Mouse (Mus musculus) MEL (cell line): ENCODE data around the gene Rab4b.
A peak's percentile ranks its signal among the peaks of the same experiment; 100 is the strongest.

Experiments
- CTCF ChIP-seq, 3 experiments: IDR thresholded peaks in 2 of 3; conservative IDR thresholded peaks in 1 of 3; 2 replicates each; pipeline ENCODE4 v1.5.1; 2011 to 2012; ENCODE audit warnings: low read length in 3 of 3, low read depth in 2 of 3, mild to moderate bottlenecking in 2 of 3, improper control_type of control experiment in 1 of 3, inconsistent platforms in 1 of 3, mixed read lengths in 1 of 3, moderate library complexity in 1 of 3; ENCODE audit not compliant: control insufficient read depth in 1 of 3, insufficient read depth in 1 of 3, poor library complexity in 1 of 3, severe bottlenecking in 1 of 3
- ELF1 ChIP-seq: IDR thresholded peaks from 2 replicates; pipeline ENCODE4 v1.6.1; 2014; ENCODE audit warnings: low read depth, mild to moderate bottlenecking, inconsistent platforms, low read length, improper control_type of control experiment, moderate library complexity
- GABPA ChIP-seq: IDR thresholded peaks from 2 replicates; pipeline ENCODE4 v1.6.1; 2012; ENCODE audit warnings: low read depth, mild to moderate bottlenecking, inconsistent platforms, low read length, improper control_type of control experiment, moderate library complexity
- HCFC1 ChIP-seq: IDR thresholded peaks from 2 replicates; pipeline ENCODE4 v1.6.1; 2012; ENCODE audit warnings: low read depth, mild to moderate bottlenecking, inconsistent platforms, low read length, improper control_type of control experiment, moderate library complexity
- MYC ChIP-seq: IDR thresholded peaks from 2 replicates; pipeline ENCODE4 v1.6.1; 2011; ENCODE audit warnings: low read depth, mild to moderate bottlenecking, low read length, improper control_type of control experiment, moderate library complexity
- POLR2AphosphoS2 ChIP-seq: IDR thresholded peaks from 2 replicates; pipeline ENCODE4 v1.6.1; 2011; ENCODE audit warnings: low read length, improper control_type of control experiment
- POLR2AphosphoS5 ChIP-seq: IDR thresholded peaks from 2 replicates; pipeline ENCODE4 v1.6.1; 2012; ENCODE audit warnings: low read depth, borderline replicate concordance, mild to moderate bottlenecking, inconsistent platforms, low read length, moderate library complexity, mixed read lengths
- SIN3A ChIP-seq: IDR thresholded peaks from 2 replicates; pipeline ENCODE4 v1.6.1; 2012; ENCODE audit warnings: low read length, improper control_type of control experiment, inconsistent platforms
- SMC3 ChIP-seq: IDR thresholded peaks from 2 replicates; pipeline ENCODE4 v1.6.1; 2011; ENCODE audit warnings: low read depth, low read length, improper control_type of control experiment
- TCF12 ChIP-seq: IDR thresholded peaks from 2 replicates; pipeline ENCODE4 v1.6.1; 2014; ENCODE audit warnings: low read depth, mild to moderate bottlenecking, inconsistent platforms, low read length, improper control_type of control experiment, moderate library complexity
- USF1 ChIP-seq: IDR thresholded peaks from 2 replicates; pipeline ENCODE4 v1.6.1; 2014; ENCODE audit warnings: low read depth, mild to moderate bottlenecking, inconsistent platforms, low read length, improper control_type of control experiment, moderate library complexity
- ZC3H11A ChIP-seq: IDR thresholded peaks from 2 replicates; pipeline ENCODE4 v1.6.1; 2012; ENCODE audit warnings: low read depth, mild to moderate bottlenecking, inconsistent platforms, low read length, improper control_type of control experiment

GRCm38 (mm10) chr7:27159882-27160281 is 18.8 kb downstream of the Rab4b start:
- TF ChIP-seq MYC = peak; percentile 69; the same call in 1 of the 2 replicates
- no peak for TF ChIP-seq GABPA
- TF ChIP-seq CTCF (IDR thresholded peaks at IDR 0.05 in 2 of 3, conservative IDR thresholded peaks at IDR 0.05 in 1 of 3; ENCODE audit: control insufficient read depth in 1 of 3, insufficient read depth in 1 of 3, low read depth in 2 of 3, low read length in 3 of 3, poor library complexity in 1 of 3, severe bottlenecking in 1 of 3) = peak; percentile 90 to 93 (median 90)
- peak; percentile 39; the same call in 1 of the 2 replicates for TF ChIP-seq ZC3H11A
- TF ChIP-seq SIN3A = peak; percentile 74
- peak; percentile 30; the same call in 1 of the 2 replicates for TF ChIP-seq HCFC1
- no peak for TF ChIP-seq POLR2AphosphoS5
- TF ChIP-seq USF1 = no peak
- TF ChIP-seq SMC3 = peak; percentile 85
- no peak for TF ChIP-seq ELF1
- no peak for TF ChIP-seq TCF12
- 0 out of 2 replicates have a peak, but pooled peaks have one; percentile 39 for TF ChIP-seq POLR2AphosphoS2
